Mouse (Mus musculus): Measurements from ENCODE around the gene 1700056E22Rik. TPM values are rescaled to one million over a fixed set of nuclear protein-coding genes. Genes with fewer than 3 reads are reported as not detected.

Gene 1700056E22Rik
- polyA plus RNA-seq, 1 experiment from 2014 or later, result 1.1 TPM

DNA sequence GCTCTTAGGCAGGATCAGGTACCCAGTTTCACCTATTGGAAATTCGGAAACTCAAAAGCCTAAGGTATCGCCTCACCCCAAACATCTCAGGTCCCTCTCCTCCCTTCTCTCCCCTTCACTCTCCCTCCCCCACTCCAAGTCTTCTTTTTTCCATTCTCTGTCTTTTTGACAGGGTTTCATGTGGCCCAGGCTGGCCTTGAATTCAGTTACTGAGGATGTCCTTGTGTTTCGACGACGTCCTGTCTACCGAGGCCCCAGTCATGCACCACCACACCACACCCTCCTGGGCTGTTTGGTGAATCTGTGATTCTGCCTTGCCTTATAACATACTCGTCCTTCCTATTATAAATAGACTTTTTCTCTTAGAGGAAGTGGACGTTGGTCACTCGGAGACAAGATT, 13.7 kb upstream of the 1700056E22Rik start:
- no peak overlapping the region for H3K4me2 ChIP-seq
- peaks cover 14% of the 10 kb centered on the region for H3K4me1 ChIP-seq
- no peak overlapping the region for H3K27ac ChIP-seq
- H3K9ac ChIP-seq, result no peak overlapping the region
- no peak overlapping the region for H3K4me3 ChIP-seq
- no peaks in the 10 kb centered on the region for H3K27me3 ChIP-seq
- H3K9me3 ChIP-seq, result no peaks in the 10 kb centered on the region
- H3K36me3 ChIP-seq, result no peaks in the 10 kb centered on the region
- 70% methylated on average over 9 of the region's 9 CpGs for WGBS
- no peak for ATAC-seq (ENCODE audit: borderline replicate concordance, extremely low read depth, low FRiP score, low TSS enrichment)

DNA sequence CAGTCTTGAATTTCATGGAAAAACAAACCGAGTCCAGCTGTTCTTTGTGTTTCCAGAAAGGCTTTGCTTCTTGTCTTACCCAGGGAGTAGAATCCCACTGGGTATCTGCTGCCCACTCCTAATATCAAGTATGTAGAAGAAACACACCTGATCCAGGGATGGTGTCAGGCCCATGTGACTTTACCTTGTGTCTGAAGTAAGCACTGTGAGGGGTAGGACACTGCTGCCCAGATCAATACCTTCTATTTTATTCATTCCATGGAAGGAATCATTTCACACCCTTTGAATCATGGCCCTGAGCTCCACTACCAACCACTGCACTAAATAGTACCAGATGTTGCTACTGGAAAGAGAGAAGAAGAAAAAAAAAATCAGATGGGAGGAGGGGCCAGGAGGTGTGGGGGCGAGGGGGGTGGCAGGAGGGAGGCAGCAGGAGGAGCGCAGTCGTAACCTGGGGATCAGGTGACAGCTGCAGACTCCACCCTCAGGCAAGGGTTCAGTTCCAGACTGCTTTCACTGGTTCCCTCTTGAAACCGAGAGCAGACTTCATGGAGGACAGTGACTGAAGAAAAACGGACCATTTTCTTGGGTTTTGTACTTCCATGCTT, 12.1 kb upstream of the 1700056E22Rik start:
- H3K4me2 ChIP-seq, result no peak overlapping the region
- no peaks in the 10 kb centered on the region for H3K36me3 ChIP-seq
- no peak overlapping the region for H3K27ac ChIP-seq
- no peak overlapping the region for H3K9ac ChIP-seq
- ATAC-seq (ENCODE audit: borderline replicate concordance, extremely low read depth, low FRiP score, low TSS enrichment), result no peak
- H3K4me3 ChIP-seq, result no peak overlapping the region
- 55% methylated on average over 6 of the region's 6 CpGs for WGBS
- no peaks in the 10 kb centered on the region for H3K9me3 ChIP-seq
- no peaks in the 10 kb centered on the region for H3K27me3 ChIP-seq
- 0 out of 2 replicates have a peak, but pooled peaks cover 7% of the 10 kb centered on the region for H3K4me1 ChIP-seq

DNA sequence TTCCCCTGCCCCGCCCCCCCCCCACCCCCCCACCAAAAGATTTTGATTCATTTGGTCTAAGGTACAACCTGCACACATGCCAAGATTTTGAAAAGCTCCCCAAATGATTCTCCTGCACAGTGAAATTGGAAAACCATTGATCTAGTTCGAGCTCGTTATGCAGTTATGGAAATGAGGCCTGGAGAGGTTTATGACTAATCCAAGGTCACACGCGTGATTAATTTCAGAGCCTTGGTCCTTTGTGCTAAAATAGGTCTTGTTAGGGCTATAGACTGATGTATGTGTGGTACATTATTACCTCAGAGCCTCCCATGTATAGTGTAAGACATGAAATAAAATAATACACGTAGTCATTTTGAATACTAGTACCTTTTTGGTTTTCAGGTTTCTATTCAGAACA, 9.3 kb upstream of the 1700056E22Rik start:
- H3K9ac ChIP-seq, result no peak overlapping the region
- WGBS, result 87% methylated on average over 6 of the region's 6 CpGs
- no peak for ATAC-seq (ENCODE audit: borderline replicate concordance, extremely low read depth, low FRiP score, low TSS enrichment)
- H3K9me3 ChIP-seq, result no peaks in the 10 kb centered on the region
- H3K36me3 ChIP-seq, result no peaks in the 10 kb centered on the region
- H3K4me3 ChIP-seq, result no peak overlapping the region
- no peak overlapping the region for H3K4me2 ChIP-seq
- H3K27me3 ChIP-seq, result no peaks in the 10 kb centered on the region
- no peak overlapping the region for H3K27ac ChIP-seq
- peaks cover 10% of the 10 kb centered on the region; the same call in 1 of the 2 replicates for H3K4me1 ChIP-seq

DNA sequence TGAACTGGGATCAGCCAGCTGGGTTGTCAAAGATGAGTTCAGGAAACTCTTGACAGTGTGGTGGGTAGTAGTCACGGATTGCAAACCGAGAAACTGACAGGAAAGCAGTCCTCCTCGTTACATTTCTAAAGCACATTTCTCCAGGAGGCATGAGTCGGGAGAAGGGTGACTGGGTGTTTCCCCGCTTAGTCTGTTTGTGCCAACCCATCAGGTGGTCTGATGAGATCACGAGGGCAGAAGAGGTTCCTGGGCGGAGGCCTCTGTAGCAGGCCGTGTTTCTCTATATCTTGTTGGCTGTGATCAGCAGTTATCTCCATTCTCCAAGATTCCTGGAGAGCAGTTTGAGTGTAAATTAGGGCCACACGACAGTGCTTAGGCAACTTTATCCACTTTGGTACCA, 8.6 kb upstream of the 1700056E22Rik start:
- Histone ChIP-seq H3K4me1 (peaks cover 10% of the 10 kb centered on the region; the same call in 1 of the 2 replicates), H3K9ac (no peak overlapping the region), H3K36me3 (no peaks in the 10 kb centered on the region), H3K4me3 (no peak overlapping the region), H3K9me3 (no peaks in the 10 kb centered on the region), H3K4me2 (no peak overlapping the region), H3K27me3 (no peaks in the 10 kb centered on the region), H3K27ac (no peak overlapping the region)
- WGBS, result 69% methylated on average over 9 of the region's 9 CpGs
- ATAC-seq (ENCODE audit: borderline replicate concordance, extremely low read depth, low FRiP score, low TSS enrichment), result no peak

DNA sequence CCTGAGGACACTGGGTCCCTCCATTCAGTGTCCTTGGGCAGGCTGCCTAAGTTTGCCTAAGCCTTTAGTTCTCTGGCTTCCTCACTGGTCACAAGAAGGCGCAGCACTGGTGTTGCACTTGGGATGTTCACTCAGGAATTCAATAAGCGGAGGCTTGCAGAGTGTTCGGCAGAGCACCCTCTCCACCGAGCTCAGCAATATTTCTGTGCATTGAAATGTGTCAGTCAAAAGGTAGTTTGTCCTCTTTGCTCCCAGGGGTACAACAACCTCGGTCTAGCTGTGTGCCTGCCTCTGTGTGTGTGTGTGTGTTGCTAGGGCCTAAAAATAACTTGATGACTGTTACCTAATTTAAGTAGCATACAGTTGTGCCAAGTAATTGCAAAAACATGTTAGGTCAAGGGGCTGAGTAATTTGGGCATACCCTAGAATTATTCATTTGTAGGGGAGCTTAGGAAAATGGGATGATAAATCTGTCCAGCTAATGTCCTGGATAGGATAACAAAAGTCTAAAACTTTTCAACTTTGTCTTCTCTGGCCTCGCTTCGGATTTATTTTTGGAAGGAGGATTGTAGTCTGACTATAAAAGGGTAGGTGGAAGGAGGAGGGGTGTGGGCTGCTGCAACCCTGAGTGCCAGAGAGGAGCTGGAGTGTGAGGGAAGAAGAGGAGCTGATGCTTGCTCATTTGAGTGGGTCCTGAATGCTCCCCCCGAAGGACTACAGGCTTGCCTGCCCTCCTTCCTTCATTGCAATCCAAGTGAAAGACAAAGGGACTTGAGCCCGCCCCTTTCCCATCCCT, 7.9 kb upstream of the 1700056E22Rik start:
- peak; percentile 62; the same call in 1 of the 2 replicates for ATAC-seq (ENCODE audit: borderline replicate concordance, extremely low read depth, low FRiP score, low TSS enrichment)
- Histone ChIP-seq H3K9ac (no peak overlapping the region), H3K27ac (no peak overlapping the region), H3K4me3 (no peak overlapping the region), H3K9me3 (no peaks in the 10 kb centered on the region), H3K36me3 (no peaks in the 10 kb centered on the region), H3K4me2 (0 out of 2 replicates have a peak overlapping the region, but pooled peaks have one; percentile 2), H3K4me1 (peaks cover 10% of the 10 kb centered on the region; the same call in 1 of the 2 replicates), H3K27me3 (no peaks in the 10 kb centered on the region)
- 54% methylated on average over 9 of the region's 9 CpGs for WGBS

DNA sequence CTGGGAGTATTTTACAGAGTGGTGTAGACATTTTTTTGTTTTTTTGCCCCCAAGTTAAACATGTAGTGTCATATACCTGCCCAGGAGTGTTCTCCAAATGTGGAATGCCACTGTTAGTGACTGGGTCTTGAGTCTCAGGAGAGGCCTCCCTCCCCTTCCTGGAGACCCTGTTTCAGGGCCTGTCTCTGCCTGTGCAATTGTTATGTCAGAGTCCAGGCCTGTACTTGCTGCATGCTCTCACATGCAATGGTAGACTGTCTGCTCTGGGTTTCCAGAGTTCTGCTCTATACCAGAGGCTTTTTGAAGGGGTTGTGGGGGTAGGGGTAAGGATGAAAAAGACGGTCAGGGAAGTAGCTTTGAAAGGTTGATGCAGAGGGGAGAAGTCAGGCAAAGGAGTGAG, 6.8 kb upstream of the 1700056E22Rik start:
- no peak overlapping the region for H3K27ac ChIP-seq
- H3K27me3 ChIP-seq, result no peaks in the 10 kb centered on the region
- 68% methylated on average over 1 of the region's 1 CpGs for WGBS
- H3K4me1 ChIP-seq, result peaks cover 10% of the 10 kb centered on the region; the same call in 1 of the 2 replicates
- no peak for ATAC-seq (ENCODE audit: borderline replicate concordance, extremely low read depth, low FRiP score, low TSS enrichment)
- H3K4me2 ChIP-seq, result no peak overlapping the region
- no peak overlapping the region for H3K9ac ChIP-seq
- H3K9me3 ChIP-seq, result no peaks in the 10 kb centered on the region
- H3K4me3 ChIP-seq, result no peak overlapping the region
- H3K36me3 ChIP-seq, result no peaks in the 10 kb centered on the region

DNA sequence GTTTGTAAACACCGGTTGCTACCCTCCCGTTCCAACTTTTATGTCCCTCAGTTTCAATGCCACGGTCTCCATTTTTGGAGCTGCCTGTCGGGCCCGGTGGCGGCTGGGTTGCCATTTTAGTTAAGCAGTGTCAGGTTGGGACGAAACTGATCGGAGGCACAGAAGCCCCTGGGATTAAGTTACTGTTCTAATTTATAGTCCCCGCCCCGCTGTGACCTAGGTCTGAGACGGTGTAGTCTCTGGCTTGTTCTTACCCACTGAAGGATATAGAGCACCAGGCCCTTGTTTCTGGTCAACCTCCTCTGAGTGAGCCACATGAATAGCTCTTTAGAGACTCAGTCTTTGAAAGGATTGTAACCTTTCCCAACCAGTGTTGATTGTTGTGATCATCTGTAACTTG, 6.1 kb upstream of the 1700056E22Rik start:
- ATAC-seq (ENCODE audit: borderline replicate concordance, extremely low read depth, low FRiP score, low TSS enrichment), result no peak
- Histone ChIP-seq H3K4me3 (no peak overlapping the region), H3K27me3 (no peaks in the 10 kb centered on the region), H3K9me3 (no peaks in the 10 kb centered on the region), H3K27ac (no peak overlapping the region), H3K4me2 (no peak overlapping the region), H3K36me3 (no peaks in the 10 kb centered on the region), H3K4me1 (peaks cover 10% of the 10 kb centered on the region), H3K9ac (no peak overlapping the region)
- 85% methylated on average over 11 of the region's 11 CpGs for WGBS

DNA sequence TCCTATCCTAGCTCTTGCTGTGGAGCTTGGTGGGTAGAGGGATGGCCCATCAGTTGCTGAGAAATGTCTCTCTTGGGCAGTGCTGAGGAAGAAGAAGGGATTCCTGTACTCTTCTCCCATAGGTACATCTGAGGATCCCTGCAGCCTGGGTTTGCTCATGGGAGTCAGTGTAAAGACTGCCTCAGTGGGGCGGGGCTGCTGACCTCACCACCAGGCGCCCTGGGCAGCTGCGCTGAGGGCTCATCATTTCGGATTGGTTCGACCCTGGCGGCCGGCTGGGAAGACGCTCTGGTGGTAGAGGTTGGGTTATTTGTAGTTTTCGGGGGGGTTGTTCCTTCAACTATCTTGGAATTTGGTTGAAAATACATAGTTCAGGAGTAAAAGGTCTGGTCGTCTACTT, 5.2 kb upstream of the 1700056E22Rik start:
- whole genome bisulfite sequencing, result 93% methylated on average over 10 of the region's 10 CpGs
- Histone ChIP-seq H3K4me2 (no peak overlapping the region), H3K36me3 (no peaks in the 10 kb centered on the region), H3K27me3 (no peaks in the 10 kb centered on the region), H3K4me3 (no peak overlapping the region), H3K27ac (no peak overlapping the region), H3K4me1 (peaks cover 10% of the 10 kb centered on the region), H3K9ac (no peak overlapping the region), H3K9me3 (no peaks in the 10 kb centered on the region)
- ATAC-seq (ENCODE audit: borderline replicate concordance, extremely low read depth, low FRiP score, low TSS enrichment), result no peak

DNA sequence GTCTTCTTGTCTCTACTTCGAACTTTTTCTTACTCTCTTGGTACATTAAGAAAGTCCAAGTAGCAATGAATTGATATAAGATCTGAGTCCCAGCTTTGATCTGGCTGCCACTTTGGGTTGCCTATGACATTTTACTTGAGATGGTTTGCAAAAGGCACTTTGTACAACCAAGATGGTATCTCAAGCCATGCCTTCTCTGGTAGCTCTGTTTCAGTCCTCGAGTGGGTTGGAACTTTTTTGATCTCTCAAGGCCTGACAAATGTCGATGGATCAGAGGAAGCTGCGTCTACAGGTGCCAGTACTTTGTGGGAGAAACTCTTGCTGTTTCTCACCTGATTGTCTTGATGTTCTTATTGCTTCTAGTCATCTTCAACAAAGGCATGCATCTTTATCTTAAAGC, 3.7 kb upstream of the 1700056E22Rik start:
- Histone ChIP-seq H3K9me3 (no peaks in the 10 kb centered on the region), H3K27me3 (no peaks in the 10 kb centered on the region), H3K36me3 (no peaks in the 10 kb centered on the region), H3K4me3 (no peak overlapping the region), H3K9ac (no peak overlapping the region), H3K27ac (no peak overlapping the region), H3K4me1 (peaks cover 15% of the 10 kb centered on the region), H3K4me2 (no peak overlapping the region)
- WGBS, result 83% methylated on average over 4 of the region's 4 CpGs
- ATAC-seq (ENCODE audit: borderline replicate concordance, extremely low read depth, low FRiP score, low TSS enrichment), result no peak

DNA sequence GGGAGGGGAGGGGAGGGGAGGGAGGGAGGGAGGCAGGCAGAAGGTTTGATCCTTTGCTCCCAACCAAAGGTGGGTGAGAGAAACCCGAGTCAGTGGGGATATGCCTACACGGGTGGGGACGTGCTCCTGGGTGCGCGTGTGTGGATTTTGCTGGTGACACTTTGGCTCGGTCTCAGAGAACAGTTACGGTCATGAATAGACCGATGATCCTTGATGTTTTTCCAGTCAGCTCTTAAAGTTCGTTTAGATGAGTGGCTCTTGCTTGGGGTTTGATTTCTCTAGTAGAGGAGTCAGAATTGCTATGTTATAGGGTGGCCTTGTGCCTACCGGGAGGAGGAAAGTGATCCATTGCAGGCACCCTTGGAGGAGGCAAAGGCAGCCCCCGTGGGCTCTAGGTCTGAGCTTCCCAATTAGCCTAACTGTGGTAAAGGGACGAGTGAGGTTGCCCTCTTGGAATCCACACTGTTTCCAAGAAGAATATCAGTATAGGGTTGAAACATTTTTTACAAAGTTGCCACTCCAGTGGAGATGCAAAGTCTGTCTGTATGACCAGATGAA, 1.3 kb upstream of the 1700056E22Rik start:
- Histone ChIP-seq H3K9ac (peak overlapping the region; percentile 33; the same call in 1 of the 2 replicates), H3K9me3 (no peaks in the 10 kb centered on the region), H3K27me3 (no peaks in the 10 kb centered on the region), H3K36me3 (no peaks in the 10 kb centered on the region), H3K4me3 (peak overlapping the region; percentile 73), H3K4me2 (peak overlapping the region; percentile 76), H3K4me1 (peaks cover 12% of the 10 kb centered on the region), H3K27ac (no peak overlapping the region)
- ATAC-seq (ENCODE audit: borderline replicate concordance, extremely low read depth, low FRiP score, low TSS enrichment), result no peak
- WGBS, result 4% methylated on average over 12 of the region's 12 CpGs

DNA sequence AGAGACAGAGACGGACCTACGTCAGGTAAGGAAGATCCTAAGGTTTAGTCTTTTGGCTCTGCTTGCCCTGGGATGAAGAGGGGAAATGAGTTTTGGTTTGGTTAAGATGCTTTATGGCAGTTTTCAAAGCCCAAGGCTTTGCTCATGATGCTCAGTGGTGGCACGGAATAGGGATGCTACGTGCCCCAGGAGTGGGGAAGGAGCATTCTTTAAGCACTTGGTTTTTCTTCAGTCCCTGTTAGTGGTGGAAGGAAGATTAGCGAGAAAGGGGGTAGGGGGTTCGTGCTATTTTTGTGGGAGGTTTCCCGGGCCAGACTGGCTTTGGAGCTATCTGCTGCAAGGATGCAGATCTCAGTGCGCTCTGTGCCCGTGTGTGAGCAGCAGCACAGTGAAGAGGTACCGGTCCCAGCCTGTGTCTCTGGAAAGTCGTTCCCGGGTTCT, 660 bp upstream of the 1700056E22Rik start:
- H3K36me3 ChIP-seq, result no peaks in the 10 kb centered on the region
- peak overlapping the region; percentile 76 for H3K4me2 ChIP-seq
- no peaks in the 10 kb centered on the region for H3K9me3 ChIP-seq
- no peak overlapping the region for H3K27ac ChIP-seq
- H3K4me3 ChIP-seq, result peak overlapping the region; percentile 73
- H3K27me3 ChIP-seq, result no peaks in the 10 kb centered on the region
- H3K9ac ChIP-seq, result peak overlapping the region; percentile 42; the same call in 1 of the 2 replicates
- ATAC-seq (ENCODE audit: borderline replicate concordance, extremely low read depth, low FRiP score, low TSS enrichment), result no peak
- 0% methylated on average over 12 of the region's 12 CpGs for WGBS
- H3K4me1 ChIP-seq, result peaks cover 12% of the 10 kb centered on the region
